Mouse (Mus musculus) ES-E14 (cell line): ENCODE data around the gene Rpa2. TPM values are rescaled to one million over a fixed set of nuclear protein-coding genes. Genes with fewer than 3 reads are reported as not detected.

Experiments used
- DNase-seq: peaks from one replicate; pipeline ENCODE4 v3.0.0-alpha.2; 2013; ENCODE audit warnings: low read depth, low spot score
- H3K27ac ChIP-seq: 2 replicates; pipeline ENCODE4 v1.5.1; 2012; ENCODE audit warnings: low read depth, mild to moderate bottlenecking, low read length, moderate library complexity, mixed read lengths; ENCODE audit not compliant: poor library complexity, insufficient read depth, severe bottlenecking
- H3K36me3 ChIP-seq: 2 replicates; pipeline ENCODE4 v1.6.1; 2012; ENCODE audit warnings: mild to moderate bottlenecking, low read length, moderate library complexity, mixed read lengths; ENCODE audit not compliant: control insufficient read depth, poor library complexity, insufficient read depth, severe bottlenecking
- H3K4me1 ChIP-seq, 2 experiments: fragments of 150-350 bp in 1 of 2; sonication (generic) in 1 of 2; 2 replicates each; pipeline ENCODE4 v1.6.1; 2012; ENCODE audit warnings: low read length in 2 of 2, mild to moderate bottlenecking in 1 of 2, mixed read lengths in 1 of 2; ENCODE audit not compliant: control insufficient read depth in 2 of 2, insufficient read depth in 2 of 2, poor library complexity in 1 of 2
- H3K4me3 ChIP-seq, 2 experiments: fragments of 150-350 bp in 1 of 2; sonication (generic) in 1 of 2; 2 replicates each; pipeline ENCODE4 v1.5.1; 2012; ENCODE audit warnings: low read length in 2 of 2, low read depth in 1 of 2, mild to moderate bottlenecking in 1 of 2, mixed read lengths in 1 of 2; ENCODE audit not compliant: insufficient read depth in 1 of 2, poor library complexity in 1 of 2, severe bottlenecking in 1 of 2
- H3K9ac ChIP-seq: 2 replicates; pipeline ENCODE4 v1.6.1; 2012; ENCODE audit warnings: low read depth, mild to moderate bottlenecking, low read length, mixed read lengths; ENCODE audit not compliant: poor library complexity, insufficient read depth, severe bottlenecking
- H3K9me3 ChIP-seq: fragments of 150-350 bp; sonication (generic); 2 replicates; pipeline ENCODE4 v1.6.1; 2012; ENCODE audit warnings: low read depth, mild to moderate bottlenecking, low read length; ENCODE audit not compliant: control insufficient read depth, insufficient read depth
- CHD2 ChIP-seq: IDR thresholded peaks from 2 replicates; pipeline ENCODE4 v1.6.1; 2014; ENCODE audit warnings: mild to moderate bottlenecking, low read depth, low read length, inconsistent platforms
- HCFC1 ChIP-seq: IDR thresholded peaks from 2 replicates; pipeline ENCODE4 v1.6.1; 2012; ENCODE audit warnings: low read length, inconsistent platforms, borderline replicate concordance; ENCODE audit not compliant: insufficient read depth
- MAFK ChIP-seq: IDR thresholded peaks from 2 replicates; pipeline ENCODE4 v1.6.1; 2014; ENCODE audit warnings: mild to moderate bottlenecking, low read depth, low read length, inconsistent platforms; ENCODE audit not compliant: insufficient read depth
- ZC3H11A ChIP-seq: IDR thresholded peaks from 2 replicates; pipeline ENCODE4 v1.6.1; 2012; ENCODE audit warnings: low read depth, mild to moderate bottlenecking, inconsistent platforms, low read length, borderline replicate concordance
- ZNF384 ChIP-seq: IDR thresholded peaks from 2 replicates; pipeline ENCODE4 v1.6.1; 2012; ENCODE audit warnings: low read depth, low read length, inconsistent platforms
- in situ Hi-C, 2 experiments: fragments of 600-800 bp; cut with MboI; formaldehyde crosslinking; loops; one replicate each; pipeline ENCODE4 v1.15.1; 2025; ENCODE audit warnings: low sequenced_read_pairs in 2 of 2, inconsistent platforms in 1 of 2; ENCODE audit not compliant: unreplicated experiment in 2 of 2
- total RNA-seq: library from RNA; depleted of rRNA; stranded (reverse); fragments of 300-350 nt; gene quantifications from 2 replicates; pipeline ENCODE4 v1.2.3, GENCODE M21; 2012; rRNA removed

The Rpa2 gene
- 105 and 112 TPM in 2 replicates for total RNA-seq

DNA sequence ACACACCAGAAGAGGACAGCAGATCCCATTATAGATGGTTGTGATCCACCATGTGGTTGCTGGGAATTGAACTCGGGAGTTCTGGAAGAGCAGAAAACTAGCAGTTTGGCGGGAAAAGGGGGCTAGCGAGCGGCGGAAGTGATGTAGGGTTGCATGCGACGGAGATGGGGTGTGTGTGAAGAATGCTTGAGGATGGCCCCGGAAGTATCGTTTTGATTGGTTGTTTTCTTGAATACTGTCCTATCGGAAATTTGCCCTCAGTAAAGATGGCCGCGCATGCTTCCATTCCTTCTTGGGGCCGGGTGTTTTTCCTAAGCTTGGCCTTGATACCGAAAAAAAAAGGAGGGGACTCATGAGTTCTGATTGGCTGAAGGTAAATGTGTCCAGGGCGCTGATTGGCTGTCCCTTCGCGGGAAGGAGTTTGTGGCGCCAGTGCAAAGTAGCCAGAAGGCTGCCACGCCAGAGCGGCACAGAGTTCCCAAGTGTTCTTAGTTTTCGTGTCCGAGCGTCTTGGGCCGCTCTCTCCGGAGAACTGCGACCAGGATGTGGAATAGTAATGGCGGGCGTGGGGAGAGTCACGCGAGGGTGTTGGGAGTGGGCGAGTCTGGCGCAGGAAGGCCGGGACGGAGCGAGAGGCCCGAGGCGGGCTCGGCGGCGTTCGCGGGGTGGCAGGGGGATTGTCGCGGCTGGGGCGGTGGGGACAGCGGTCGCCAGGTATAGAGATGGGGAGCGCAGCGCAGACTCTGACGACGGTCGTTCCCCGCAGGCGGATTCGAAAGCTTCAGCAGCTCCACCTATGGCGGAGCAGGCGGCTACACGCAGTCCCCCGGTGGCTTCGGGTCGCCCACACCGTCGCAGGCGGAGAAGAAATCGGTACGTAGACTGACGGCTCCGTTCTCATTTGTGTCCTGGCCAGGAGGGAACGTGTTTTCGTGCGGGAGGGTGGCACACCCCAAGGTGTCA is at the start of gene Rpa2:
Gene Rpa2, plus strand, starts transcription at position 419 of the 963 bp plus-strand sequence.
- peak; percentile 100 for DNase-seq
- TF ChIP-seq ZC3H11A (no peak), MAFK (no peak), HCFC1 (peak; percentile 89), ZNF384 (peak; percentile 96), CHD2 (peak; percentile 80)
- H3K4me1 ChIP-seq, result peaks cover 1 to 2% of the 10 kb centered on the region in 2 experiments; a peak in 2 of 4 replicates
- H3K9ac ChIP-seq, result peak within 1 kb of the TSS; percentile 100
- peak within 1 kb of the TSS; percentile 96 for H3K27ac ChIP-seq
- H3K4me3 ChIP-seq, result peak within 1 kb of the TSS; percentile 99 to 100
- H3K9me3 ChIP-seq, result no peaks in the 10 kb centered on the region
- in situ Hi-C loops, result no loop called here
- H3K36me3 ChIP-seq, result peaks cover 26% of the 10 kb centered on the region

- Histone ChIP-seq H3K9me3 (no peaks in the 10 kb centered on the region), H3K36me3 (peaks cover 3% of the 10 kb centered on the region; the same call in 1 of the 2 replicates), H3K4me3 (no peak overlapping the region), H3K9ac (no peak overlapping the region), H3K4me1 (peaks cover 2 to 8% of the 10 kb centered on the region in 2 experiments; a peak in 2 of 4 replicates), H3K27ac (no peak overlapping the region)
- no peak for DNase-seq
- in situ Hi-C loops, result no loop called here
- TF ChIP-seq ZNF384, result no peak
- no peak for TF ChIP-seq ZC3H11A
- TF ChIP-seq MAFK, result no peak
- TF ChIP-seq CHD2, result no peak
- TF ChIP-seq HCFC1, result no peak
Observed at GRCm38 (mm10) chr4:132728233-132728632, 39.9 kb upstream of the Rpa2 start.

DNA sequence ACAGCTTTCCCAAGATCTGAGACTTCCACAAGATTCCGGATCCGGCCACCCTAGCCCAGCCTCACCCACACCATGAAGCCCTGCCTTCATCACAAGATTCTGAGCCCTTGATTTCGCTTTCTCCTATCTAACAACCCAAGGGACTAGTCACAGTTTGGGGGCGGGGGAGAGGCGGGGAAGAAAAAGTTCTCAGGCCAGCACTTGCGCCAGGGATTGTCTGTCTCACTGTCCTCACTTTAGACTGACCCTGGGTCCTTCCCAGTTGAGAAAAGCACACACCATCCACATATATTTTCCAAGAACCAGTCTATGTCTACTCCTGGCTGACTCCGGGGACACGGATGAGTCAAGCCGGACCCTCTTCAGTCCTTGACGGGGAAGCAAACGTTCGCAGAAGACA is 36.5 kb upstream of the Rpa2 start:
- H3K9me3 ChIP-seq, result no peaks in the 10 kb centered on the region
- H3K4me3 ChIP-seq, result peak overlapping the region; percentile 65 to 75
- no peak overlapping the region for H3K27ac ChIP-seq
- H3K36me3 ChIP-seq, result no peaks in the 10 kb centered on the region
- TF ChIP-seq ZC3H11A (no peak), ZNF384 (no peak), HCFC1 (no peak), CHD2 (no peak), MAFK (no peak)
- in situ Hi-C loops, result no loop called here
- H3K9ac ChIP-seq, result peak overlapping the region; percentile 54; the same call in 1 of the 2 replicates
- DNase-seq, result no peak
- H3K4me1 ChIP-seq, result peaks cover 6 to 17% of the 10 kb centered on the region in 2 experiments; a peak in 3 of 4 replicates

- H3K4me1 ChIP-seq, result peaks cover 6 to 17% of the 10 kb centered on the region in 2 experiments; a peak in 3 of 4 replicates
- TF ChIP-seq MAFK (no peak), ZC3H11A (0 out of 2 replicates have a peak, but pooled peaks have one; percentile 2)
- peak; percentile 86 for DNase-seq
- H3K9ac ChIP-seq, result peak within 1 kb of the TSS; percentile 75
- no peaks in the 10 kb centered on the region for H3K36me3 ChIP-seq
- H3K27ac ChIP-seq, result peak within 1 kb of the TSS; percentile 8; the same call in 1 of the 2 replicates
- no peaks in the 10 kb centered on the region for H3K9me3 ChIP-seq
- in situ Hi-C loops, result no loop called here
- peak within 1 kb of the TSS; percentile 70 to 75 for H3K4me3 ChIP-seq
Observed at GRCm38 (mm10) chr4:132732148-132732684, 35.9 kb upstream of the Rpa2 start, which contains the start of gene Xkr8. Gene Xkr8 (minus strand): TSS chr4:132732546.
